Mouse (Mus musculus) cortical plate, adult 2 months (tissue): ENCODE data around the gene Acvrl1.

ENCODE experiments used
- CTCF ChIP-seq: fragments of 200-500 bp; IDR thresholded peaks from 2 replicates; pipeline ENCODE4 v1.5.1; 2011; ENCODE audit warnings: mild to moderate bottlenecking, control low read depth, low read length; ENCODE audit not compliant: insufficient read depth; ENCODE audit errors: extremely low read depth
- POLR2A ChIP-seq: fragments of 200-500 bp; IDR thresholded peaks from 2 replicates; pipeline ENCODE4 v1.6.1; 2011; ENCODE audit warnings: mild to moderate bottlenecking, low read length, control low read depth; ENCODE audit not compliant: insufficient read depth; ENCODE audit errors: extremely low read depth

DNA sequence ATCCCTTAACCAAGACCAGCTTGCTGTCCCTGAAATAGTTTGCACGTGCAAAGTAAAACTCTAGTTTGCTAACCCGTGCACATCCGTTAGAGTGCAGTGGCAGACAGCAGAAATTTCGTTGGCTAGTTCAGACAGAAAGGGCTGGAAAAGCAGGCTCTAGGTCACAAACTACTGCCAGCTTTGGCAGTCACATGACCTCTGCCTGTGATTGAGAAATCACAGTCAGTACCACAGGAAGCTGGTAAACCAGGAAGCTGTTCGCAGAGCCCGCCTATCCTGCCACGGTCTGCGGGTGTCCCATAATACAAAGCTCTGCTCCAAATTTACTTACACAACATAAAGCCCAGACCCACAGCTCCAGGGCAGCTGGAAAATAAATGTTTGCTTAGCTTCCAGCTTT, 15.1 kb upstream of the Acvrl1 start:
- TF ChIP-seq POLR2A (no peak), CTCF (no peak)
